ENCODE assay signal across 9 mouse cellular contexts in genomic region chr6:21534820-21535219, GRCm38 (mm10).
DNase-seq lines count a peak whose midpoint lies in the region; ATAC-seq and TF ChIP-seq lines count a peak whose summit lies in the region.
"Had no signal": no experiment of that assay in that cellular context is flagged by ENCODE, and none has a peak within 500 bp of the region (broad histone marks: within the 10 kb centered on the region; RNA-seq: fewer than 3 reads in every experiment).

No protein-coding gene starts in this region.

- peak; percentile 20 for DNase-seq in layer of hippocampus, adult 11-12 months (ENCODE audit: low spot score)
- DNase-seq in layer of hippocampus, postnatal 25 days (ENCODE audit: extremely low spot score in 1 of 2, low spot score in 1 of 2) = no peak
- peak; percentile 3 for DNase-seq in MEL (ENCODE audit: low read depth, low spot score)
- DNase-seq in cerebellum, adult 8-10 months = peak; percentile 53
- peak; percentile 56 for DNase-seq in kidney, postnatal 0 days (ENCODE audit: low spot score)
- DNase-seq in frontal cortex, postnatal 10 days (ENCODE audit: low spot score in 2 of 2) = no peak
- DNase-seq in frontal cortex, postnatal 36 days (ENCODE audit: low spot score in 2 of 2) = no peak

- no peak for TF ChIP-seq POLR2A in MEL (IDR thresholded peaks at IDR 0.05; ENCODE audit: control insufficient read depth in 1 of 2, insufficient read depth in 1 of 2, low read depth in 1 of 2, low read length in 2 of 2, poor library complexity in 1 of 2)

- H3K27ac ChIP-seq in MEL (ENCODE audit: control insufficient read depth, low read depth, low read length) = no peak overlapping the region
- no peak overlapping the region for H3K27ac ChIP-seq in kidney, postnatal 0 days

- no peak for TF ChIP-seq EP300 in MEL (IDR thresholded peaks at IDR 0.05; ENCODE audit: low read depth in 1 of 2, low read length in 2 of 2)

- H3K27me3 ChIP-seq in MEL (ENCODE audit: control insufficient read depth in 1 of 2, insufficient read depth in 2 of 2, low read length in 2 of 2) = no peaks in the 10 kb centered on the region
- no peaks in the 10 kb centered on the region for H3K27me3 ChIP-seq in kidney, postnatal 0 days (ENCODE audit: insufficient read depth, low read length)

- no peak overlapping the region for H3K4me2 ChIP-seq in kidney, postnatal 0 days (ENCODE audit: low read length)

- TF ChIP-seq CTCF in MEL (IDR thresholded peaks at IDR 0.05 in 2 of 3, conservative IDR thresholded peaks at IDR 0.05 in 1 of 3; ENCODE audit: control insufficient read depth in 1 of 3, insufficient read depth in 1 of 3, low read depth in 2 of 3, low read length in 3 of 3, poor library complexity in 1 of 3, severe bottlenecking in 1 of 3) = peak; percentile 16 to 34 (median 32); a peak in 4 of 6 replicates
- peak; percentile 79 for TF ChIP-seq CTCF in kidney, postnatal 0 days (IDR thresholded peaks at IDR 0.05; ENCODE audit: low read depth)

- TF ChIP-seq RAD21 in MEL (IDR thresholded peaks at IDR 0.05; ENCODE audit: low read depth, low read length) = peak; percentile 33

- H3K9ac ChIP-seq in MEL (ENCODE audit: control insufficient read depth, low read depth, low read length, poor library complexity, severe bottlenecking) = no peak overlapping the region
- H3K9ac ChIP-seq in kidney, postnatal 0 days (ENCODE audit: low read depth, low read length) = no peak overlapping the region

- H3K36me3 ChIP-seq in MEL (ENCODE audit: control insufficient read depth in 1 of 2, insufficient read depth in 2 of 2, low read length in 2 of 2) = no peaks in the 10 kb centered on the region
- H3K36me3 ChIP-seq in kidney, postnatal 0 days (ENCODE audit: insufficient read depth, low read length) = no peaks in the 10 kb centered on the region

- ATAC-seq in kidney, postnatal 0 days (replicated peaks; ENCODE audit: low FRiP score, low read depth) = no peak; the same call in 1 of the 2 replicates
- ATAC-seq in erythroid progenitor cell, adult 5-6 weeks (replicated peaks; ENCODE audit: low FRiP score, poor library complexity, severe bottlenecking) = no peak

- H3K4me3 ChIP-seq in MEL (ENCODE audit: control insufficient read depth in 1 of 2, insufficient read depth in 1 of 2, low read depth in 2 of 2, low read length in 2 of 2) = no peak overlapping the region
- H3K4me3 ChIP-seq in kidney, postnatal 0 days (replicated peaks; ENCODE audit: low read depth, low read length) = no peak overlapping the region
- H3K4me3 ChIP-seq: myocyte had no signal

- WGBS in kidney, postnatal 0 days = 26% methylated on average over 1 of the region's 1 CpGs

- H3K4me1 ChIP-seq in MEL (ENCODE audit: control insufficient read depth in 1 of 2, insufficient read depth in 2 of 2, low read length in 2 of 2) = no peaks in the 10 kb centered on the region
- no peaks in the 10 kb centered on the region for H3K4me1 ChIP-seq in kidney, postnatal 0 days (replicated peaks; ENCODE audit: insufficient read depth, low read length)

- H3K9me3 ChIP-seq in MEL (replicated peaks; ENCODE audit: insufficient read depth, low read length) = no peaks in the 10 kb centered on the region
- H3K9me3 ChIP-seq in kidney, postnatal 0 days (replicated peaks; ENCODE audit: low read length) = no peaks in the 10 kb centered on the region

- no peaks in the 10 kb centered on the region for H3K79me2 ChIP-seq in MEL (ENCODE audit: control insufficient read depth, insufficient read depth, low read length, poor library complexity)

TF ChIP-seq in MEL, 35 proteins besides CTCF, POLR2A, EP300 and RAD21:
- no peak for TF ChIP-seq ZC3H11A (IDR thresholded peaks at IDR 0.05; ENCODE audit: low read depth, low read length)
- no peak for TF ChIP-seq CHD1 (IDR thresholded peaks at IDR 0.05; ENCODE audit: low read depth, low read length)
- TF ChIP-seq MYC (IDR thresholded peaks at IDR 0.05; ENCODE audit: low read depth, low read length) = no peak
- TF ChIP-seq E2F4 (IDR thresholded peaks at IDR 0.05; ENCODE audit: borderline replicate concordance, low read depth, low read length) = no peak
- no peak for TF ChIP-seq SIN3A (IDR thresholded peaks at IDR 0.05; ENCODE audit: low read length)
- TF ChIP-seq ZMIZ1 (IDR thresholded peaks at IDR 0.05; ENCODE audit: low read depth, low read length) = no peak
- TF ChIP-seq MEF2A (IDR thresholded peaks at IDR 0.05; ENCODE audit: extremely low read depth, insufficient replicate concordance, low read depth, low read length, poor library complexity, severe bottlenecking) = no peak
- TF ChIP-seq MYB (IDR thresholded peaks at IDR 0.05; ENCODE audit: low read depth, low read length) = no peak
- no peak for TF ChIP-seq USF1 (IDR thresholded peaks at IDR 0.05; ENCODE audit: low read depth, low read length)
- TF ChIP-seq NRF1 (IDR thresholded peaks at IDR 0.05; ENCODE audit: insufficient read depth, low read depth, low read length, poor library complexity, severe bottlenecking) = no peak
- no peak for TF ChIP-seq CHD2 (IDR thresholded peaks at IDR 0.05; ENCODE audit: low read length)
- no peak for TF ChIP-seq USF2 (IDR thresholded peaks at IDR 0.05; ENCODE audit: borderline replicate concordance in 1 of 2, insufficient read depth in 1 of 2, low read depth in 1 of 2, low read length in 2 of 2)
- no peak for TF ChIP-seq ZKSCAN1 (IDR thresholded peaks at IDR 0.05; ENCODE audit: low read depth, low read length)
- TF ChIP-seq GATA1 (IDR thresholded peaks at IDR 0.05; ENCODE audit: low read depth, low read length) = no peak
- TF ChIP-seq JUND (IDR thresholded peaks at IDR 0.05; ENCODE audit: low read depth, low read length) = no peak
- TF ChIP-seq ETS1 (IDR thresholded peaks at IDR 0.05; ENCODE audit: low read depth, low read length) = no peak
- no peak for TF ChIP-seq POLR2AphosphoS5 (IDR thresholded peaks at IDR 0.05; ENCODE audit: borderline replicate concordance, low read depth, low read length)
TF ChIP-seq in MEL: peak in this region for 0.

Comparison
In these comparisons a context has a peak if more than half of its experiments do, and no peak if none do; other contexts are left out.
1. DNase-seq: peak in layer of hippocampus, adult 11-12 months (single experiment), MEL (single experiment), cerebellum, adult 8-10 months (single experiment) and kidney, postnatal 0 days (single experiment); none in layer of hippocampus, postnatal 25 days (0 of 2), frontal cortex, postnatal 10 days (0 of 2) and frontal cortex, postnatal 36 days (0 of 2).